Comparison of ENCODE assay signal across 21 mouse cellular contexts in genomic region chr11:121683243-121683642, GRCm38 (mm10). TPM values are rescaled to one million over a fixed set of nuclear protein-coding genes. Genes with fewer than 3 reads are reported as not detected.
A peak's percentile ranks its signal among the peaks of the same experiment; 100 is the strongest.
DNase-seq lines count a peak whose midpoint lies in the region; ATAC-seq and TF ChIP-seq lines count a peak whose summit lies in the region.
"Had no signal": no experiment of that assay in that cellular context is flagged by ENCODE, and none has a peak within 500 bp of the region (broad histone marks: within the 10 kb centered on the region; RNA-seq: fewer than 3 reads in every experiment).

No protein-coding gene starts in this region.

- no peak for TF ChIP-seq CTCF in midbrain, postnatal 0 days (IDR thresholded peaks at IDR 0.05)

- no peak overlapping the region for H3K4me2 ChIP-seq in heart, embryonic 15.5 days
- H3K4me2 ChIP-seq in kidney, embryonic 15.5 days, result no peak overlapping the region
- H3K4me2 ChIP-seq in midbrain, postnatal 0 days (ENCODE audit: low read depth, low read length, poor library complexity, severe bottlenecking), result no peak overlapping the region
- H3K4me2 ChIP-seq: heart, embryonic 13.5 days; limb, embryonic 15.5 days had no signal

- no peak for DNase-seq in heart, postnatal 10 days
- peak; percentile 26 to 44 for DNase-seq in kidney, postnatal 4 days
- peak; percentile 42 for DNase-seq in lung, postnatal 10 days
- DNase-seq in lung, postnatal 14 days, result no peak
- DNase-seq in midbrain, postnatal 0 days (ENCODE audit: low spot score), result peak; percentile 67
- DNase-seq in thymus, postnatal 4 days, result no peak
- DNase-seq: adrenal gland, postnatal 25 days; cerebellum, adult 8-10 months; gastrocnemius, postnatal 36 days; kidney, adult 11 months; liver, postnatal 0 days; retina, postnatal 1 day; spleen, adult 18-20 months; thymus, adult 18-20 months had no signal

- WGBS in heart, embryonic 15.5 days, result 47% methylated on average over 3 of the region's 3 CpGs
- WGBS in kidney, embryonic 15.5 days, result 37% methylated on average over 3 of the region's 3 CpGs
- 51% methylated on average over 3 of the region's 3 CpGs for WGBS in midbrain, postnatal 0 days

- H3K9me3 ChIP-seq in heart, embryonic 15.5 days (replicated peaks), result no peaks in the 10 kb centered on the region
- no peaks in the 10 kb centered on the region for H3K9me3 ChIP-seq in kidney, embryonic 15.5 days (replicated peaks)
- H3K9me3 ChIP-seq in midbrain, postnatal 0 days (ENCODE audit: low read length), result no peaks in the 10 kb centered on the region
- H3K9me3 ChIP-seq: heart, embryonic 13.5 days; limb, embryonic 15.5 days had no signal

- ATAC-seq in heart, embryonic 15.5 days (replicated peaks; ENCODE audit: insufficient number of reproducible peaks, insufficient read depth, low FRiP score, low read depth), result 0 out of 2 replicates have a peak, but pooled peaks have one; percentile 25
- no peak for ATAC-seq in kidney, embryonic 15.5 days (replicated peaks; ENCODE audit: low FRiP score)
- peak; percentile 41; the same call in 1 of the 2 replicates for ATAC-seq in midbrain, postnatal 0 days (ENCODE audit: low FRiP score)
- ATAC-seq: liver, postnatal 0 days had no signal

- H3K4me3 ChIP-seq in heart, embryonic 15.5 days, result no peak overlapping the region
- H3K4me3 ChIP-seq in kidney, embryonic 15.5 days (replicated peaks), result no peak overlapping the region
- H3K4me3 ChIP-seq in midbrain, postnatal 0 days (ENCODE audit: low read depth, low read length), result no peak overlapping the region
- H3K4me3 ChIP-seq: heart, embryonic 13.5 days; layer of hippocampus, adult 2 months; limb, embryonic 15.5 days; megakaryocyte, embryonic 14.5 days; myocyte had no signal

- peaks cover 21% of the 10 kb centered on the region for H3K4me1 ChIP-seq in heart, embryonic 15.5 days (replicated peaks)
- peaks cover 22% of the 10 kb centered on the region for H3K4me1 ChIP-seq in kidney, embryonic 15.5 days
- no peaks in the 10 kb centered on the region for H3K4me1 ChIP-seq in midbrain, postnatal 0 days (ENCODE audit: insufficient read depth, low read length)

- intact Hi-C loops in heart, postnatal 10 days (cut with DNase I), result no loop called here

- H3K27me3 ChIP-seq in heart, embryonic 15.5 days, result no peaks in the 10 kb centered on the region
- H3K27me3 ChIP-seq in kidney, embryonic 15.5 days, result no peaks in the 10 kb centered on the region
- no peaks in the 10 kb centered on the region for H3K27me3 ChIP-seq in midbrain, postnatal 0 days (ENCODE audit: insufficient read depth, low read length)
- H3K27me3 ChIP-seq: heart, embryonic 13.5 days; limb, embryonic 15.5 days; megakaryocyte, embryonic 14.5 days had no signal

- no peak overlapping the region for H3K27ac ChIP-seq in heart, embryonic 15.5 days
- H3K27ac ChIP-seq in kidney, embryonic 15.5 days, result no peak overlapping the region
- H3K27ac ChIP-seq in midbrain, postnatal 0 days (ENCODE audit: low read depth, low read length), result no peak overlapping the region
- H3K27ac ChIP-seq: heart, embryonic 13.5 days; layer of hippocampus, adult 2 months; limb, embryonic 15.5 days had no signal

- no peak overlapping the region for H3K9ac ChIP-seq in heart, embryonic 15.5 days
- no peak overlapping the region for H3K9ac ChIP-seq in kidney, embryonic 15.5 days
- no peak overlapping the region for H3K9ac ChIP-seq in midbrain, postnatal 0 days (replicated peaks; ENCODE audit: low read length, poor library complexity, severe bottlenecking)
- H3K9ac ChIP-seq: heart, embryonic 13.5 days; limb, embryonic 15.5 days; liver, postnatal 0 days had no signal

- H3K36me3 ChIP-seq in heart, embryonic 15.5 days, result no peaks in the 10 kb centered on the region
- H3K36me3 ChIP-seq in kidney, embryonic 15.5 days, result no peaks in the 10 kb centered on the region
- no peaks in the 10 kb centered on the region for H3K36me3 ChIP-seq in midbrain, postnatal 0 days (ENCODE audit: insufficient read depth, low read length)
- H3K36me3 ChIP-seq: heart, embryonic 13.5 days; limb, embryonic 15.5 days had no signal

RNA-seq across cellular contexts. Expression of gene B3gntl1, which starts 10.3 kb away (rescaled TPM):
- 5.4 and 6.6 TPM in 2 replicates for polyA plus RNA-seq in heart, embryonic 15.5 days (2015; fragmentation: Nextera tagmentation; extraction: Ambion mirVana)
- total RNA-seq in heart, postnatal 10 days (2021), result 1 to 10 TPM; 3.5 to 5.5 TPM
- 7.0 and 8.0 TPM in 2 replicates for polyA plus RNA-seq in kidney, embryonic 15.5 days (2015; fragmentation: Nextera tagmentation; extraction: Ambion mirVana)
- total RNA-seq in midbrain, postnatal 0 days (2014; rRNA removed), result 10.1 and 10.5 TPM in 2 replicates
- polyA plus RNA-seq in midbrain, postnatal 0 days (2015; fragmentation: Nextera tagmentation; extraction: Ambion mirVana), result 5.8 and 6.6 TPM in 2 replicates

RNA-seq across cellular contexts. Expression of gene Metrnl, which starts 18.1 kb away (rescaled TPM):
- polyA plus RNA-seq in heart, embryonic 15.5 days (2015; fragmentation: Nextera tagmentation; extraction: Ambion mirVana), result 19.5 and 25.5 TPM in 2 replicates
- total RNA-seq in heart, postnatal 10 days (2021), result 10 to 100 TPM; 21.9 to 26.4 TPM
- 23.3 and 24.2 TPM in 2 replicates for polyA plus RNA-seq in kidney, embryonic 15.5 days (2015; fragmentation: Nextera tagmentation; extraction: Ambion mirVana)
- 10.2 and 15.8 TPM in 2 replicates for total RNA-seq in midbrain, postnatal 0 days (2014; rRNA removed)
- polyA plus RNA-seq in midbrain, postnatal 0 days (2015; fragmentation: Nextera tagmentation; extraction: Ambion mirVana), result 12.5 and 15.4 TPM in 2 replicates

Comparison
In these comparisons a context has a peak if more than half of its experiments do, and no peak if none do; other contexts are left out.
1. DNase-seq: peak in kidney, postnatal 4 days (2 of 2), lung, postnatal 10 days (single experiment) and midbrain, postnatal 0 days (single experiment); none in heart, postnatal 10 days (0 of 2), lung, postnatal 14 days (single experiment) and thymus, postnatal 4 days (single experiment).